Mouse (Mus musculus) frontal cortex, postnatal 14 days (tissue): Measurements from ENCODE around the gene Gnai2.
A peak's percentile ranks its signal among the peaks of the same experiment; 100 is the strongest.

Experiments used
- DNase-seq, 2 experiments: peaks; one replicate each; pipeline ENCODE4 v3.0.0; 2022; ENCODE audit warnings: low spot score in 2 of 2

The Gnai2 gene

GRCm38 (mm10) chr9:107658096-107658495 lies 22.9 kb upstream of the Gnai2 start:
- no peak for DNase-seq

DNA sequence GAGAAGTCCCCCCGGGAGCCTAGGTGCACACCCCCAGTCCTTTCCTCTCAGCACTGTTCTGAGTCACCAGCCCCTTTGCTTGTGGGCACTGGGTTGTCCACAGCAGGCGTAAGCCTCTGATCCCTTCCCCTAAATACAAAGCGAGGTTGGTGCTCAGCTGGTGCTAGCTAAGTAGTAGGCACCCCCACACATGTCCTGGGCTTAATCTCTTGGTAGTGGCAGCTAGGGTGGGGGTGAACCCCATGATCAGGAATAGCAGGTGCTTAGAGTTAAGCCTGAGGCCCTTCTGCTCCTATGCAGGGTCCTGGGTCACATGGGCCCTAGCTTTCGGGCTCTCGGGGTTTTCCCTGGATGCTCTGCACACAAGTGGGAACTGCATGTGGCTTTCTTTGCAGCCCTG lies 22.0 kb upstream of the Gnai2 start:
- DNase-seq, result no peak

DNA sequence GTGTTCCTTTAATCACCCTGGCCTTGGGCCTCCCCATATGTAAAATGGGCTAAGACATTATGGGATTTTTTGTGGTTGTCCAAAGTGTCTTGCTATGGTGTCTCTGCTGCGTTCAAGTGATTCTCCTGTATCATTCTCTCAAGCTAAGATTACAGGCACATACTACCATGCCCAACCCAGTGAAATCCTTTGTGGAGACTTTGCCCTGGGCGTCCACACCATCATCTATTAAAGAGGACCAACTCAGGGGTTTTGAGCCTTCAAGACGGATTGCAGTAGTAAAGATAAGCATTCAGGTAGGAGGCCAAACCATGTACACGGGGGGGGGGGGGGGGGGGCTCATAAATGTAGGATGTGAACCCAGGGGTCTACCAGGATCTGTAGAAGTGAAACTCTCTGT lies 19.4 kb upstream of the Gnai2 start:
- DNase-seq, result no peak

DNA sequence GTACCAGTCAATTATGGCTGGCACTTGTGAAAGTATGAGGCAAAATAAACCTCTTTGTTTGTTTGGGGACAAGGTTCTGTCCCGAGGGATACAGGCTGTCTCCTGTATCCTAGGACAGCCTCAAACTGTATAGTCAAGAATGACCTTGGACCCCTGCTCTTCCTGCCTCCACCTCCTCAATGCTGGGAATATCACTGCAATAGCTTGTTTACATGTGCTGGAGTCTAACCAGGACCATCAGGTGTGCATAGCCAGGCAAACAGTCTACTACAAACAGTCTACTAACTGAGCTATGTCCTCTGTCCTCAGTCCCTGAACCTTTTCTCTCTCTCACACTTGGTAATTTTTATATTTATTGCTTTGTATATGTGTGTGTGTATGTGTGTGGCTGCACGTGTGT lies 18.3 kb upstream of the Gnai2 start:
- no peak for DNase-seq

GRCm38 (mm10) chr9:107650708-107651481 lies 15.7 kb upstream of the Gnai2 start:
- no peak for DNase-seq

- no peak for DNase-seq
These were observed 15.1 kb upstream of the Gnai2 start for GRCm38 (mm10) chr9:107650225-107650624.

- no peak for DNase-seq
These were observed 13.6 kb upstream of the Gnai2 start for GRCm38 (mm10) chr9:107648767-107649166.

DNA sequence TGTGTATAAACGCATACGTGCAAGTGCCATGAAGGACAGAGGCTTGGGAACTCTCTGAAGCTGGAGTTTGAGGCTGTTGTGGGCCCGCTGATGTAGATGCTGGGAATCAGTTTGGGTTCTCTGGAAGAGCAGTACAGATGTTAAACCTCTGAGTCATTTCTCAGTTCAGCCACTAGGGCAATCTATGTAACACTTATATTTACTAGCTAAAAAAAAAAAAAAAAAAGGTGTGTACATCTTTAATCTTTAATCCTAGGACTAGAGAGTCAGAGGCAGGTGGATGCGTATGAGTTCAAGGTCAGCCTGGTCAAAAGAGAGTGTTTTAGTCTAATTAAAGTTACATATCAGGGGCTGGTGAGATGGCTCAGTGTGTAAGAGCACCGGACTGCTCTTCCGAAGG lies 11.8 kb upstream of the Gnai2 start:
- DNase-seq, result no peak

- peak in 1 of 2 experiments; percentile 66 for DNase-seq
These were observed 10.4 kb upstream of the Gnai2 start for GRCm38 (mm10) chr9:107645577-107645976.

- DNase-seq, result no peak
These were observed 10.0 kb upstream of the Gnai2 start for GRCm38 (mm10) chr9:107645153-107645510.

DNA sequence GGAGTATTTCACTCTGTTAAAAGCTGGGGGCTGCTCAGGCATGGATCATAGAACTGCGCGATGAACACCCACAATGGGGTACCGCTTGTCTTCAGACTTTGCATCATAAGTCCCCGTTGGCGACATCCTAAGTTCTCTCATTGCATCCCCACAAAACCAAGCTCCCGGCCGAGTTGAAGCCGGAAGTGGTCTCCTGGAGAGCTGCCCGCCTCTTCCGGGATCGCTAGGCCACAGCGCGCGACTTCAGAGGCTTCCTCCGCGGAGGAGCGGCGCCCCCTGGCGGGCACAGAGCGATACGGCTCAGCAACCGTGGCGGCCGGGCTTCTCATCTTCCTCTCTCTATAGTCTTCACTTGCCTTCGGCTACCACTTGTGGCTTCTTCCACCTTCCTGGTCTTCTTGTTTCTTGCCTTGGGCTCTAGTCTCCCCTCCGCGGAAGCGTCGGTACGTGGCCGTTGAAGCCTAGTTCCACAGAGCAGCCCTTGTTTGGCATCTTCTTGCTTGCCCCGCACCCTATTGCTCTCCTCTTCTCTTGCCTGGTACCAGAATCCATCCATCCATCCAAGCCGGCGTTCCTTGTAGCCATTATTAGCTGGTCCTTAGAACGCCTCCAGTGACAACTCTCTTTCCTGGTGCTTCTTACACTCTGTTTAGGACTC lies 9.5 kb upstream of the Gnai2 start:
- DNase-seq, result peak; percentile 80 to 89

DNA sequence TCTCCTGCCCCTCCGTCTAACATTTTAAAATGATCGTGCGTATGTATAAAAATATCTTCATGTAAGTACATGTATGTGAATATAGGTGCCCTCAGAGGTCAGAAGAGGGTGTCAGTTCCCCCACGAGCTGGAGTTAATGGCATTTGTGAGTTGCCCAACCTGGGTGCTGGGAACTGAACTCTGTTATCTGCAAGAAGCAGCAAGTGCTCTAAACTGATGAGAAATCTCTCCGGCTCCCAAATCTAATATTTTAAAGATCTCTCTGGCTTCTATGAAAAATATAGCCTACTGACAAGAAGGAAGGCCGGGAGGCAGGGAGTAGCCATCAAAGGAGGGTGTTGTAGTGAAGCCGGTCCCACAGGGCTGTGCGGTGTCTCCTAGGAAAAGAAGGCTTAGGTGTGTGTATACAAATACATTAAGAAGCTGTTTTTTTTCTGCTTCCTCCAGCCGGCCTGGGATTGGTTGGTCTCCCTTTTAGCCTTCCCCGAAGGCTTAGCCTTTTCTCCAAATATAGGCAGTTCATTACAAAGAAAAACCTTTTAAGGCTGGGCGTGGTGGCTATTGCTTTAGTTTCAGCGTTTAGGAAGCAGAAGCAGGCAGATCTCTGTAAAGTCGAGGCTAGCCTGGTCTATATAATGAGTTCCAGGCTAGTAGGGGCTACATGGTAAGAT lies 8.5 kb upstream of the Gnai2 start:
- no peak for DNase-seq

GRCm38 (mm10) chr9:107641666-107642065 lies 6.5 kb upstream of the Gnai2 start:
- no peak for DNase-seq

DNA sequence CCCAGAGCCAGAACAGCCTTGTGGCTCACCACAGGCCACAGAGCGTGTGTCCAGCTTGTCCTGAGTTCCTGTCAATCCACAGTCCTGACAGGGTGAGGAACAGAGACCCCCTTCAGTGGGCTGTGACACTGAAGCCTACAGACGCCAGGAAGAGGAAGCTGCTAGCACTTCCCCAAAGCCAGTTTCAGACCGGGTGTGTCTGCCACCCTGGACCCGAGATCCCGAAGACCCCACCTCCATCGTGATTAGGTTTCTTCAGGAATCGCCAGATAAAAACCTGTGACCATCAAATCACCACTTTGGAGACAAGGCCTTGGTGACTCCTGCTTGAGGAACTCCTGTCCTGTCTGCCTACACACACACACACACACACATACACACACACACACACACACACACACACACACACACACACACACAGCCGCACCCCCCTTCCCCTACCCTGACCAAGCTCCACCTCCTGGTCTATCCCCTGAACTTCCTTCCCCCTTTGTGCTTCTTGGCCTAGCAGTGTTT lies 5.1 kb upstream of the Gnai2 start:
- no peak for DNase-seq

DNA sequence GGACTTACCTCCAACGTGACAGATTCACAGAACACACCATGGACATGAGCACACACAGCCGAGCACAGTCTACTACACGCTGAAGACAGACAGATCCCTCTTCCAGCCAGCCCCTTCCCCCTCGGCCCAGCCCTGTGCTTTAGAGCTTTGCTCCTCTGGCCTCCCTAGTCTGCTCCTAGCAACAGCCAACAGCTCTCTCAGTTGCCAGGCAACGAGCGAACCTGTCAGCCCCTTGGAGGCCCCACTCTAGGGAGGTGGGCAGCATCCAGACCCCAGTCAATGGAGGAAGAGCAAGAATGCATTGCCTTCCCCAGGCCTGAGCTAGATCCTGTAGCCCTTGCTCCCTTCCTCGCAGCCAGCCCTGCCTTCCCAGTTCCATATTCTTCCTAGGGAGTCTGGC lies 1.9 kb upstream of the Gnai2 start:
- DNase-seq, result no peak

DNA sequence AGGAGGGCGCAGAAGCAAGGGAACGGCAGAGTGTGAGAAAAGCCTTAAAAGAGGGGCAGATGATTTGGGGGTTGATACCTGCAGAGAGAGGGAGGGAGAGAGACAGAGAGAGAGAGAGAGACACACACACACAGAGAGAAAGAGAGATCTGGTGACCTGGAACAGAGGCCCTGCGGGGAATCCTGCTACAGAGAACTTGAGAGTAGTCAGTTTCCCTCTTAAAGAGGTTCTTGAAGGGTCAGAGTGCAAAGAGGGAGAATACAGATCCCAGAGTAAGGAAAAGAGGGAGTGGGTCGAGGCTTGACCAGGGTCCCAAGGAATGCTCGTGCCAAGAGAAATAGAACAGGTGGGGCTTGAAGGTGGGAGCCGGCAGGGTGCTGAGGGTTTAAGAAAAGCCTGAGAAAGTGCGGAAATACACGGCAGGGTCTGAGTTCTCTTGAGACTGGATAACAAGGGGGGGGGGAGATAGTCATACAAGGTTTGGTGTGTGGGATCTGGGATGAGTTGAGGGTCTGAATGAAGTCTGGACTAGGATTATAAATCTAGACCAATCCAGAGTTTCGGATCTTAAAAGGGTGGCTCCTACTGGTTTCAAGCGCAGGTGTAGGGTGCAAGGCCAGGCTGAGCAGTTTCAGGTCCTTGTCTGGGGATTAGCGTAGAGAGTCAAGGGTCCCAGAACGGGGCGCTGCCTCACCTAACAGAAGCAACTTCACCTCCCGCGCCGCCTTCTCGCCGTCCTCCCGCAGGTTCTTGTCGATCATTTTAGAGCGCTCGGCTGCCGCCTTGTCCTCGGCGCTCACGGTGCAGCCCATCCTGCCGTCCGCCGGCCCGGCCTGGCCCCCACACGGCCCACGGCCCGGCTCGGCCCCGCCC lies 525 bp downstream of the Gnai2 start:
- no peak for DNase-seq

DNA sequence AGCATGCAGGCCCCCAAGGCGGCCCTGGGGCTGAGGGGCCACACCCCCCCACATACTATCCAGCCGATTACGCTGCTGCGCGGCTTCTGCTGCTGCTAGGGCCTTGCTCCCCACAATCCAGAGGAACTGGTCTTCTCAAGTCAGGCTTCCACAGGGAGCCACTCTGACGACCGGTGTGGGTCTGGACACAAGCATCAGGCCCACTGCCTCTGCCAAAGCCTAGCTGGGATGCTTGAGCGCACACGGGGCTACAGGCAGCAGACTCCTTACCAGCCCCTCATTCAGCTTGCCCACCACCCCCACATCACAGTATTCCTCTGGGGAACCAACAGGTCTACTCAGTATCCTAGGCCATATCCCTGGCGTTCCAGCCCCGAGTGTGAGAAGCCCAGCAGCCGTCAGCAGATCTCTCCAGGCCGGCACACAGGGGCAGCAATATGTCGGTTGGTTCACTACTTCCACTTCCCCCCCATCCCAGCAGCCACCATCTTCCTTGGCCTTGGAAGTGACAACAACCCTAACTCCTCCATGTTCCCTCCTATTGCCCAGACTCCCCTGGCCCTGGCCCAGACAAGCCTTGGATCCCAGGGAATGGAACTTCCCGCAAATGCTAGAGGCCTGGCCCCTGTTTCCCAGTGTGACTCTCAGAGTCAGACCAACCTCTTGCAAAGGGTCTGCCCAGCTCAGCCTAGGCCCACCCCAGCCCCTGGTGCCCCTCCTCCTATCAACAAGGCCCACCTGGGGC lies 1.3 kb downstream of the Gnai2 start:
- DNase-seq, result no peak

DNA sequence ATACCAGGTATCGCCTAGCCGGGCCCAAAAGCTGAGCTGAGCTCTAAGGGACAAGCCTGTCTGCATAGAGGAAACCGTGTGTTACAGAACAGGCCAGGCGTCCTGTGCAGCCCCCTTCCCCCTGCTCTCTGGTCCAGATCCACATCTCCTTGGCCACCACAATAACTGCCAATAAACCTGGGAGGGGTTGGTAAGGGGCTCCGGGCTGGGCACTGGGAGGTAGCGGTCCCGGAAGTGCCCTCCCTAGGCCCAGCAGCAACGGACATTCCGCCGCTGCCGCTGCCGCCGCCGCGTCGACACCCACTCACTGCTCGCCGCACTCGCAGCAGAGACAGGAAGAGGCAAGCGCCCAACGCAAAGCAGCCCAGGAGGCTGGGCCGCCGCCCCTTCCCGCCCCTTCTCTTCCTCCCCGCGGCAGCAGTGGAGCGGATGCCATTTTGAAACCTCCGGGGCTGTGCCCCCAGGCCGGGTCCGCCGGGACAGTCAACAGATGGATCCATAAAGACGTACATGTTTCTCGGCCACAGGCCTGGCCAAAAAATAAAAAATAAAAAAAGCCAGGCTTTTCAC lies 2.0 kb downstream of the Gnai2 start:
- peak in 1 of 2 experiments; percentile 55 for DNase-seq

DNA sequence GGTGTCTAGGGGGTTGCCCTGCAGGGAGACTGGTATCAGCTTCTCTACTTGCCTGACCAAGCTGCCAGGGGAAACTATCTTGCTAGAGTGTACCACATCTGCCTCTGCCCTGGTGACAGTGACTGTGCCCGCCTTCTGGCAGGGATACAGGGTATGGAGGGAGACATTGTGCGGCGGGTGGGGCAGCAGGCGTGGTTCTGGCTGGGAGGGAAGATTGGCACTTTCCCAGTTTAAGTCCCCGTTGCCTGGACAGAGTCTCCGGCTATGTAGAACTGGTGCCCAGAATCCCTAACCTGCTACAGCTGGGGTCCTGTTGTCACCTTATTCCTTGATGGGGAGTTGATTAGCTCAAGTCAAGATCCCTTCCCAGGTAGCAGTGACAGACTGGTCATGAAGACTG lies 2.7 kb downstream of the Gnai2 start:
- DNase-seq, result no peak

DNA sequence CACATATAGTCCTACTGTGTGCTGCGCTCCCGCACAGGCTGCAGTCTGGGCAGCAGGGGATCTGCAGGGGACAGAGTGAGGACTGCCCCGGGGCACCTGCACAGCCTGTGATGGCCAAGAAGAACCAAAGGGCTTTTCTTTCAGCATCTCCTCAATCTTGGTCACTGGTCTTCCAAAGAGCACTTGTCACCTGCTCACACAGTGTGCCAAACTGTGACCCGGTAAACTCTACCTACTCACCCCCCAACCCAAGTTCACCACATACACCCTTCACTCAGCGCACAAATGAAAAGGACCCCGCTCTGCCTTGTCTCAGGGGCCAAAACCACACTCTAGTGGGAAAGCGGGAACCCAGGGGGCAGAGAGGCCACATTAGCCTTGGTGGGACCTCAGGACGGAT lies 3.3 kb downstream of the Gnai2 start:
- DNase-seq, result no peak

- no peak for DNase-seq
These were observed 3.8 kb downstream of the Gnai2 start for GRCm38 (mm10) chr9:107631311-107631826.
